Mouse (Mus musculus) embryonic facial prominence, embryonic 14.5 days (tissue): ENCODE measurements around the gene Nr1h3. TPM values are rescaled to one million over a fixed set of nuclear protein-coding genes. Genes with fewer than 3 reads are reported as not detected.

Experiments
- ATAC-seq: fragments of 200-750 bp; cut with Nextera tagmentation; 2 replicates; pipeline ENCODE4 v1.8.0; 2017; ENCODE audit warnings: low read depth, moderate number of reproducible peaks, moderate TSS enrichment
- DNase-seq: peaks from one replicate; pipeline ENCODE4 v3.0.0-alpha.2; 2015; ENCODE audit warnings: low spot score
- H3K27ac ChIP-seq: fragments of 300-500 bp; sonication (generic); replicated peaks from 2 replicates; pipeline ENCODE4 v1.5.1; 2014; ENCODE audit warnings: low read depth, mild to moderate bottlenecking, low read length, moderate library complexity
- H3K27me3 ChIP-seq: fragments of 300-500 bp; sonication (generic); replicated peaks from 2 replicates; pipeline ENCODE4 v1.6.1; 2014; ENCODE audit warnings: low read length; ENCODE audit not compliant: control insufficient read depth, insufficient read depth
- H3K36me3 ChIP-seq: fragments of 300-500 bp; sonication (generic); 2 replicates; pipeline ENCODE4 v1.6.1; 2014; ENCODE audit warnings: low read length, mixed read lengths; ENCODE audit not compliant: control insufficient read depth, insufficient read depth
- H3K4me1 ChIP-seq: fragments of 300-500 bp; sonication (generic); 2 replicates; pipeline ENCODE4 v1.6.1; 2014; ENCODE audit warnings: antibody characterized with exemption, low read length; ENCODE audit not compliant: control insufficient read depth, insufficient read depth
- H3K4me2 ChIP-seq: fragments of 300-500 bp; sonication (generic); 2 replicates; pipeline ENCODE4 v1.6.1; 2014; ENCODE audit warnings: low read depth, mild to moderate bottlenecking, low read length, moderate library complexity, mixed read lengths
- H3K4me3 ChIP-seq: fragments of 300-500 bp; sonication (generic); 2 replicates; pipeline ENCODE4 v1.5.1; 2014; ENCODE audit warnings: low read depth, mild to moderate bottlenecking, low read length
- H3K9ac ChIP-seq: fragments of 300-500 bp; sonication (generic); 2 replicates; pipeline ENCODE4 v1.6.1; 2014; ENCODE audit warnings: low read depth, mild to moderate bottlenecking, low read length, moderate library complexity, mixed read lengths
- H3K9me3 ChIP-seq: fragments of 300-500 bp; sonication (generic); 2 replicates; pipeline ENCODE4 v1.6.1; 2016; ENCODE audit warnings: low read length; ENCODE audit not compliant: control insufficient read depth
- WGBS: fragments of 180-500 bp; shearing (Covaris S2); extraction: QIAGEN DNeasy Blood & Tissue Kit; methylation state at CpG from one replicate; pipeline ENCODE4 v1.1.7; 2014; 5-methylcytosine and 5-hydroxymethylcytosine counted together
- polyA plus RNA-seq: library from polyadenylated mRNA; unstranded; fragments of >200 nt; fragmentation: Nextera tagmentation; extraction: Ambion mirVana; gene quantifications from 2 replicates; pipeline ENCODE4 v1.2.1, GENCODE M21; 2014

Gene Nr1h3
- polyA plus RNA-seq, 1 experiment from 2014 or later, result 2.7 TPM

- Histone ChIP-seq H3K4me3 (no peak overlapping the region), H3K36me3 (peaks cover 30% of the 10 kb centered on the region; the same call in 1 of the 2 replicates), H3K9ac (no peak overlapping the region)
Observed at GRCm38 (mm10) chr2:91139311-91139710, 63.3 kb downstream of the Nr1h3 start.

GRCm38 (mm10) chr2:91137481-91137880 is 65.2 kb downstream of the Nr1h3 start:
- ATAC-seq, result no peak
- no peak for DNase-seq
- Histone ChIP-seq H3K36me3 (peaks cover 14% of the 10 kb centered on the region; the same call in 1 of the 2 replicates), H3K27ac (no peak overlapping the region), H3K9ac (no peak overlapping the region), H3K9me3 (no peaks in the 10 kb centered on the region), H3K4me3 (no peak overlapping the region), H3K4me2 (no peak overlapping the region), H3K4me1 (no peaks in the 10 kb centered on the region), H3K27me3 (no peaks in the 10 kb centered on the region)
- WGBS, result 79% methylated on average over 6 of the region's 6 CpGs

More at GRCm38 (mm10) chr2:91139311-91139710, 63.3 kb downstream of the Nr1h3 start:
- 64% methylated on average over 5 of the region's 5 CpGs for WGBS
- no peaks in the 10 kb centered on the region for H3K9me3 ChIP-seq
- no peaks in the 10 kb centered on the region for H3K4me1 ChIP-seq
- no peak overlapping the region for H3K27ac ChIP-seq
- no peaks in the 10 kb centered on the region for H3K27me3 ChIP-seq
- H3K4me2 ChIP-seq, result no peak overlapping the region
- DNase-seq (no peak), ATAC-seq (no peak)

- WGBS, result 84% methylated on average over 11 of the region's 11 CpGs
Observed at GRCm38 (mm10) chr2:91136513-91137412, 65.9 kb downstream of the Nr1h3 start.

More at GRCm38 (mm10) chr2:91136513-91137412, 65.9 kb downstream of the Nr1h3 start:
- H3K9me3 ChIP-seq, result no peaks in the 10 kb centered on the region
- ATAC-seq (no peak), DNase-seq (no peak)
- H3K4me1 ChIP-seq, result no peaks in the 10 kb centered on the region
- no peak overlapping the region for H3K27ac ChIP-seq
- no peak overlapping the region for H3K4me2 ChIP-seq
- H3K36me3 ChIP-seq, result peaks cover 12% of the 10 kb centered on the region; the same call in 1 of the 2 replicates
- no peaks in the 10 kb centered on the region for H3K27me3 ChIP-seq
- no peak overlapping the region for H3K9ac ChIP-seq
- no peak overlapping the region for H3K4me3 ChIP-seq

Other genes with a start within 250 kb of the Nr1h3 start
- gene Rapsn, start 167.2 kb downstream of the Nr1h3 start, polyA plus RNA-seq, result 35.4 and 40.5 TPM in 2 replicates
- 309 and 320 TPM in 2 replicates for gene Psmc3, start 148.8 kb downstream of the Nr1h3 start, polyA plus RNA-seq
- 62.1 and 64.8 TPM in 2 replicates for gene Slc39a13, start 132.4 kb downstream of the Nr1h3 start, polyA plus RNA-seq
- 10.2 and 10.6 TPM in 2 replicates for gene Spi1, start 120.4 kb downstream of the Nr1h3 start, polyA plus RNA-seq
- 0.30 and 0.79 TPM in 2 replicates for gene Mybpc3, start 84.7 kb downstream of the Nr1h3 start, polyA plus RNA-seq
- 7.9 and 8.6 TPM in 2 replicates for gene Madd, start 19.0 kb downstream of the Nr1h3 start, polyA plus RNA-seq
- gene Acp2, start 51 bp upstream of the Nr1h3 start, polyA plus RNA-seq, result 29.4 and 32.3 TPM in 2 replicates
- 14.1 and 16.3 TPM in 2 replicates for gene Ddb2, start 34.1 kb upstream of the Nr1h3 start, polyA plus RNA-seq
- 59.9 and 64.3 TPM in 2 replicates for gene Pacsin3, start 53.1 kb upstream of the Nr1h3 start, polyA plus RNA-seq
- 68.1 and 79.3 TPM in 2 replicates for gene Arfgap2, start 62.1 kb upstream of the Nr1h3 start, polyA plus RNA-seq
- gene 1110051M20Rik, start 241.9 kb upstream of the Nr1h3 start, polyA plus RNA-seq, result 56.0 and 59.2 TPM in 2 replicates